ENCODE assay signal across 7 mouse cellular contexts in the genomic region with DNA sequence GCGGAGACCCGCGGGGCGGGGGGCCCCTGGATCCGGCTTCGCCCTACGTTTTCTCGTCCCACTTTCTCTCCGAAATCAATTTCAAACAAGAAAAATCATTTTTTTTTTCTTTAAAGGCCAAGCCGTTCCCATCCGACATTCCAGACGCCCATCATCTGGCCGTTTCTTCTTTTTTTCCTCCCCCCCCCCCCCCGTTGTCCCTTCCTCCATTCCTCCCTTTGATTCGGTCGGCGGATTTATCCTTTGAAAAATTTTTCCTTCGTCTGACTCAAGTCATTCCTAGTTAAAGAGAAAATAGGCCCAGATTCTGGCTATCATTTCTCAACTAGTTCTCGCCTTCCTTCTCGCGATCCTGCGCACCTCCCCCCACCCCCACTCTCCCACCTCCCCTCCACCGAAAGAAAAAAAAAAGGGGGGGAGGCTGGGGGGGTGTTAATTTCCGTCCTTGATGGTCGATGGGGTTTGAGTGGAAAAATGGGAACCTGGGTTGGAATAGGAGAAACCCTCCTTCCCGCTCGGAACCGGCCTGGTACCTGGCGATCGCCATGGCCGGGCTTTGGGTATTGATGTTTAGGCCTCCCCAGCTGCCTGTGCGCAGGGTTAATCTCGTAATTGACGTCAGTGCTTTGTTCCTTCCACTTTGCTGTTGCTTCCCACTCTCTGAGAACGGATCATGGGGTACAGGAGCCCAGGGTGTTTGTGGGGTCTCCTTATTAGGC. TPM values are rescaled to one million over a fixed set of nuclear protein-coding genes. Genes with fewer than 3 reads are reported as not detected.
DNase-seq lines count a peak whose midpoint lies in the region; ATAC-seq lines count a peak whose summit lies in the region.

No protein-coding gene starts in this region.

- no peak for ATAC-seq in intestine, embryonic 16.5 days
- ATAC-seq in midbrain, embryonic 11.5 days (ENCODE audit: low FRiP score): no peak; the same call in 1 of the 2 replicates

- H3K9me3 ChIP-seq in intestine, embryonic 16.5 days (ENCODE audit: control insufficient read depth, low read length): no peaks in the 10 kb centered on the region
- H3K9me3 ChIP-seq in limb, embryonic 10.5 days (replicated peaks): no peaks in the 10 kb centered on the region
- H3K9me3 ChIP-seq in midbrain, embryonic 11.5 days (ENCODE audit: control insufficient read depth, low read length): no peaks in the 10 kb centered on the region

- peak overlapping the region; percentile 91 for H3K4me2 ChIP-seq in intestine, embryonic 16.5 days (ENCODE audit: low read depth, low read length)
- H3K4me2 ChIP-seq in midbrain, embryonic 11.5 days: peak overlapping the region; percentile 83

- peaks cover 3% of the 10 kb centered on the region; the same call in 1 of the 2 replicates for H3K4me1 ChIP-seq in intestine, embryonic 16.5 days (ENCODE audit: control insufficient read depth, insufficient read depth, low read length)
- peaks cover 6% of the 10 kb centered on the region for H3K4me1 ChIP-seq in limb, embryonic 10.5 days
- peaks cover 7% of the 10 kb centered on the region for H3K4me1 ChIP-seq in midbrain, embryonic 11.5 days (ENCODE audit: control insufficient read depth, insufficient read depth, low read length)

- under 1% methylated on average over 35 of the region's 35 CpGs for WGBS in intestine, embryonic 16.5 days
- under 1% methylated on average over 35 of the region's 35 CpGs for WGBS in limb, embryonic 10.5 days
- WGBS in midbrain, embryonic 11.5 days: under 1% methylated on average over 35 of the region's 35 CpGs

- H3K27me3 ChIP-seq in intestine, embryonic 16.5 days (replicated peaks; ENCODE audit: control insufficient read depth, insufficient read depth, low read length): no peaks in the 10 kb centered on the region
- H3K27me3 ChIP-seq in limb, embryonic 10.5 days (ENCODE audit: low read depth, poor library complexity, severe bottlenecking): no peaks in the 10 kb centered on the region
- no peaks in the 10 kb centered on the region for H3K27me3 ChIP-seq in midbrain, embryonic 11.5 days (ENCODE audit: control insufficient read depth, insufficient read depth, low read length)

- peak overlapping the region; percentile 84 for H3K4me3 ChIP-seq in intestine, embryonic 16.5 days (ENCODE audit: low read length)
- H3K4me3 ChIP-seq in limb, embryonic 10.5 days: peak overlapping the region; percentile 93
- H3K4me3 ChIP-seq in midbrain, embryonic 11.5 days (ENCODE audit: low read depth, low read length): peak overlapping the region; percentile 97

- no peaks in the 10 kb centered on the region for H3K36me3 ChIP-seq in intestine, embryonic 16.5 days (ENCODE audit: control insufficient read depth, insufficient read depth, low read length)
- peaks cover 25% of the 10 kb centered on the region for H3K36me3 ChIP-seq in limb, embryonic 10.5 days
- no peaks in the 10 kb centered on the region for H3K36me3 ChIP-seq in midbrain, embryonic 11.5 days (ENCODE audit: control insufficient read depth, insufficient read depth, low read length)

- peak overlapping the region; percentile 95 for H3K9ac ChIP-seq in intestine, embryonic 16.5 days (ENCODE audit: low read depth, low read length)
- peak overlapping the region; percentile 96 for H3K9ac ChIP-seq in midbrain, embryonic 11.5 days (ENCODE audit: low read length)

- peak overlapping the region; percentile 95 for H3K27ac ChIP-seq in intestine, embryonic 16.5 days (ENCODE audit: low read length)
- H3K27ac ChIP-seq in limb, embryonic 10.5 days: peak overlapping the region; percentile 98
- H3K27ac ChIP-seq in midbrain, embryonic 11.5 days (ENCODE audit: low read depth, low read length): peak overlapping the region; percentile 88

- peak; percentile 44 to 54 for DNase-seq in adrenal gland, adult 18-20 months (ENCODE audit: low spot score in 2 of 2)
- peak; percentile 74 for DNase-seq in embryo, embryonic 10 days (ENCODE audit: low spot score)
- peak; percentile 22 to 51 for DNase-seq in gastrocnemius, postnatal 4 days (ENCODE audit: low spot score in 2 of 2)
- DNase-seq in limb, embryonic 10.5 days (ENCODE audit: low spot score): peak; percentile 76
- peak; percentile 97 for DNase-seq in midbrain, embryonic 11.5 days (ENCODE audit: low spot score, missing footprints)
- peak; percentile 21 for DNase-seq in skeletal muscle tissue, adult 2 months (ENCODE audit: low read depth, low spot score)

RNA-seq across cellular contexts. Expression of a gene that starts 0.8 kb away (rescaled TPM):
- total RNA-seq in adrenal gland, adult 18-20 months (2021): 100 to 1,000 TPM; 194 TPM
- total RNA-seq in gastrocnemius, postnatal 4 days (2021): 100 to 1,000 TPM; 146 to 154 TPM
- 16.6 and 20.4 TPM in 2 replicates for polyA plus RNA-seq in intestine, embryonic 16.5 days (2015; fragmentation: Nextera tagmentation; extraction: Ambion mirVana)
- 33.7 and 38.0 TPM in 2 replicates for polyA plus RNA-seq in limb, embryonic 10.5 days (2016; fragmentation: Nextera tagmentation; extraction: Ambion mirVana)
- polyA plus RNA-seq in midbrain, embryonic 11.5 days (2014; fragmentation: Nextera tagmentation; extraction: Ambion mirVana): 43.5 and 43.7 TPM in 2 replicates

RNA-seq across cellular contexts. Expression of a gene that starts 26.9 kb away (rescaled TPM):
- 10 to 100 TPM; 10.8 to 11.1 TPM for total RNA-seq in adrenal gland, adult 18-20 months (2021)
- 10 to 100 TPM; 10.5 to 10.7 TPM for total RNA-seq in gastrocnemius, postnatal 4 days (2021)
- polyA plus RNA-seq in intestine, embryonic 16.5 days (2015; fragmentation: Nextera tagmentation; extraction: Ambion mirVana): 12.6 and 13.4 TPM in 2 replicates
- polyA plus RNA-seq in limb, embryonic 10.5 days (2016; fragmentation: Nextera tagmentation; extraction: Ambion mirVana): 23.0 and 30.4 TPM in 2 replicates
- 26.9 and 27.3 TPM in 2 replicates for polyA plus RNA-seq in midbrain, embryonic 11.5 days (2014; fragmentation: Nextera tagmentation; extraction: Ambion mirVana)

RNA-seq across cellular contexts. Expression of a gene that starts 51.1 kb away (rescaled TPM):
- total RNA-seq in adrenal gland, adult 18-20 months (2021): 100 to 1,000 TPM; 272 to 274 TPM
- 100 to 1,000 TPM; 107 to 124 TPM for total RNA-seq in gastrocnemius, postnatal 4 days (2021)
- polyA plus RNA-seq in intestine, embryonic 16.5 days (2015; fragmentation: Nextera tagmentation; extraction: Ambion mirVana): 85.2 and 85.9 TPM in 2 replicates
- polyA plus RNA-seq in limb, embryonic 10.5 days (2016; fragmentation: Nextera tagmentation; extraction: Ambion mirVana): 143 and 154 TPM in 2 replicates
- polyA plus RNA-seq in midbrain, embryonic 11.5 days (2014; fragmentation: Nextera tagmentation; extraction: Ambion mirVana): 111 and 117 TPM in 2 replicates

Comparison
In these comparisons a context has a peak if more than half of its experiments do, and no peak if none do; other contexts are left out.
1. DNase-seq: peak in every context shown above with its lines; median percentile 97 in midbrain, embryonic 11.5 days; 76 in limb, embryonic 10.5 days; 74 in embryo, embryonic 10 days; 49 in adrenal gland, adult 18-20 months; 36 in gastrocnemius, postnatal 4 days; 21 in skeletal muscle tissue, adult 2 months.